8 mouse cellular contexts compared by ENCODE assay signal in genomic region chr5:64805873-64806505, GRCm38 (mm10). TPM values are rescaled to one million over a fixed set of nuclear protein-coding genes. Genes with fewer than 3 reads are reported as not detected.
DNase-seq lines count a peak whose midpoint lies in the region; ATAC-seq and TF ChIP-seq lines count a peak whose summit lies in the region.

No protein-coding gene starts in this region.

- peak overlapping the region; percentile 88 for H3K4me2 ChIP-seq in liver, embryonic 14.5 days (ENCODE audit: low read depth)

- H3K36me3 ChIP-seq in liver, embryonic 14.5 days (replicated peaks; ENCODE audit: control insufficient read depth, insufficient read depth, low read depth), result peaks cover 19% of the 10 kb centered on the region

- WGBS in liver, embryonic 14.5 days (ENCODE audit: insufficient replicate concordance), result 5% methylated on average over 7 of the region's 7 CpGs

- peak overlapping the region; percentile 92 for H3K4me3 ChIP-seq in layer of hippocampus, adult 2 months
- H3K4me3 ChIP-seq in liver, embryonic 14.5 days (ENCODE audit: insufficient read depth in 1 of 2, low read depth in 2 of 2, low read length in 2 of 2), result peak overlapping the region; percentile 97 to 98

- intact Hi-C loops in gastrocnemius, postnatal 14 days (cut with DNase I; ENCODE audit: low total_unique reads), result no loop called here

- H3K9ac ChIP-seq in liver, embryonic 14.5 days (replicated peaks), result peak overlapping the region; percentile 100

- TF ChIP-seq EP300 in liver, embryonic 14.5 days (IDR thresholded peaks at IDR 0.05; ENCODE audit: low read depth), result 0 out of 2 replicates have a peak, but pooled peaks have one; percentile 18

- ATAC-seq in liver, embryonic 14.5 days (ENCODE audit: insufficient read depth), result no peak

- H3K4me1 ChIP-seq in liver, embryonic 14.5 days (replicated peaks; ENCODE audit: control insufficient read depth in 2 of 2, insufficient read depth in 2 of 2, low read length in 1 of 2), result peaks cover 60 to 63% of the 10 kb centered on the region in 2 experiments

- peak overlapping the region; percentile 99 for H3K27ac ChIP-seq in layer of hippocampus, adult 2 months
- peak overlapping the region; percentile 82 for H3K27ac ChIP-seq in liver, embryonic 14.5 days

- DNase-seq in layer of hippocampus, adult 2 months (ENCODE audit: low spot score in 2 of 2), result peak in 1 of 2 experiments; percentile 40
- DNase-seq in layer of hippocampus, postnatal 14 days (ENCODE audit: low spot score in 2 of 2), result no peak
- peak; percentile 33 to 61 for DNase-seq in adrenal gland, postnatal 4 days (ENCODE audit: low spot score in 2 of 2)
- DNase-seq in gastrocnemius, postnatal 14 days, result peak; percentile 68
- peak; percentile 89 for DNase-seq in induced T-regulatory cell, adult 2 months (ENCODE audit: low read depth)
- peak; percentile 49 to 69 (median 56) for DNase-seq in liver, embryonic 14.5 days (ENCODE audit: low read depth in 3 of 3, low spot score in 3 of 3)
- DNase-seq in natural killer cell, adult 2 months (ENCODE audit: low spot score in 2 of 2), result peak; percentile 79 to 82
- no peak for DNase-seq in layer of hippocampus, postnatal 25 days (ENCODE audit: extremely low spot score in 1 of 2, low spot score in 1 of 2)

- no peaks in the 10 kb centered on the region for H3K9me3 ChIP-seq in liver, embryonic 14.5 days (ENCODE audit: control insufficient read depth, low read length)

- H3K27me3 ChIP-seq in liver, embryonic 14.5 days (ENCODE audit: control insufficient read depth, insufficient read depth, low read length), result peaks cover 6% of the 10 kb centered on the region; the same call in 1 of the 2 replicates

- no peak for TF ChIP-seq CTCF in layer of hippocampus, adult 2 months (conservative IDR thresholded peaks at IDR 0.05)
- TF ChIP-seq CTCF in liver, embryonic 14.5 days (IDR thresholded peaks at IDR 0.05; ENCODE audit: low read depth), result no peak

RNA-seq across cellular contexts. Expression of gene Klf3, which starts 2.8 kb away (rescaled TPM):
- 10 to 100 TPM; 55.0 to 55.2 TPM for total RNA-seq in layer of hippocampus, adult 2 months (2021)
- 10 to 100 TPM; 46.4 TPM for total RNA-seq in layer of hippocampus, postnatal 14 days (2021)
- total RNA-seq in adrenal gland, postnatal 4 days (2021), result 10 to 100 TPM; 87.3 to 91.7 TPM
- total RNA-seq in gastrocnemius, postnatal 14 days (2021), result 10 to 100 TPM; 23.7 to 26.6 TPM
- polyA plus RNA-seq in liver, embryonic 14.5 days (2012; rRNA removed), result 34.2 and 42.8 TPM in 2 replicates
- polyA plus RNA-seq in liver, embryonic 14.5 days (2014; fragmentation: Nextera tagmentation; extraction: Ambion mirVana), result 69.8 and 83.9 TPM in 2 replicates
- 10 to 100 TPM; 50.0 to 56.1 TPM for total RNA-seq in layer of hippocampus, postnatal 25 days (2021)

Comparison
In these comparisons a context has a peak if more than half of its experiments do, and no peak if none do; other contexts are left out.
1. DNase-seq: peak in adrenal gland, postnatal 4 days (2 of 2), gastrocnemius, postnatal 14 days (single experiment), induced T-regulatory cell, adult 2 months (single experiment), liver, embryonic 14.5 days (3 of 3) and natural killer cell, adult 2 months (2 of 2); none in layer of hippocampus, postnatal 14 days (0 of 2) and layer of hippocampus, postnatal 25 days (0 of 2).